Mouse (Mus musculus) ES-Bruce4 (cell line): ENCODE data around the gene Sla2.

ENCODE experiments used
- CTCF ChIP-seq: IDR thresholded peaks from one replicate; pipeline ENCODE4 v1.8.1; 2011; ENCODE audit warnings: low read depth, low read length
- EP300 ChIP-seq: IDR thresholded peaks from 2 replicates; pipeline ENCODE4 v1.6.1; 2011; ENCODE audit warnings: low read depth, low read length; ENCODE audit not compliant: insufficient read depth
- POLR2A ChIP-seq: IDR thresholded peaks from one replicate; pipeline ENCODE4 v1.8.1; 2011; ENCODE audit warnings: low read length; ENCODE audit not compliant: insufficient read depth

GRCm38 (mm10) chr2:156927663-156928062, 40.7 kb upstream of the Sla2 start:
- no peak for TF ChIP-seq EP300
- no peak for TF ChIP-seq CTCF
- TF ChIP-seq POLR2A: no peak
